Mouse (Mus musculus) liver, postnatal 0 days (tissue): Measurements from ENCODE around the gene Trpm4. TPM values are rescaled to one million over a fixed set of nuclear protein-coding genes. Genes with fewer than 3 reads are reported as not detected.

Experiments
- ATAC-seq: fragments of 200-750 bp; cut with Nextera tagmentation; 2 replicates; pipeline ENCODE4 v1.8.0; 2017; ENCODE audit warnings: mild to moderate bottlenecking, moderate library complexity
- DNase-seq: peaks from one replicate; pipeline ENCODE4 v3.0.0-alpha.2; 2016
- H3K27ac ChIP-seq: fragments of 300-500 bp; sonication (generic); 2 replicates; pipeline ENCODE4 v1.5.1; 2014; ENCODE audit warnings: antibody characterized with exemption, moderate library complexity, mild to moderate bottlenecking, low read depth
- H3K27me3 ChIP-seq: fragments of 300-500 bp; sonication (generic); 2 replicates; pipeline ENCODE4 v1.6.1; 2014; ENCODE audit warnings: low read length, control low read depth, mixed read lengths; ENCODE audit not compliant: insufficient read depth
- H3K36me3 ChIP-seq: fragments of 300-500 bp; sonication (generic); replicated peaks from 2 replicates; pipeline ENCODE4 v1.6.1; 2014; ENCODE audit warnings: mild to moderate bottlenecking, control low read depth, low read length, moderate library complexity, mixed read lengths; ENCODE audit not compliant: insufficient read depth
- H3K4me1 ChIP-seq: fragments of 300-500 bp; sonication (generic); 2 replicates; pipeline ENCODE4 v1.6.1; 2014; ENCODE audit warnings: antibody characterized with exemption, mild to moderate bottlenecking, control low read depth; ENCODE audit not compliant: insufficient read depth
- H3K4me2 ChIP-seq: fragments of 300-500 bp; sonication (generic); 2 replicates; pipeline ENCODE4 v1.6.1; 2014; ENCODE audit warnings: low read depth, mild to moderate bottlenecking, low read length, moderate library complexity, mixed read lengths
- H3K4me3 ChIP-seq: fragments of 300-500 bp; sonication (generic); 2 replicates; pipeline ENCODE4 v1.5.1; 2014; ENCODE audit warnings: low read depth, low read length
- H3K9ac ChIP-seq: fragments of 300-500 bp; sonication (generic); replicated peaks from 2 replicates; pipeline ENCODE4 v1.6.1; 2014; ENCODE audit warnings: mild to moderate bottlenecking, moderate library complexity
- H3K9me3 ChIP-seq: fragments of 300-500 bp; sonication (generic); 2 replicates; pipeline ENCODE4 v1.6.1; 2016; ENCODE audit warnings: mild to moderate bottlenecking, control low read depth, low read length, mixed read lengths
- CTCF ChIP-seq: sonication (generic); IDR thresholded peaks from 2 replicates; pipeline ENCODE4 v1.5.1; 2016; ENCODE audit warnings: antibody characterized with exemption, low read depth
- EP300 ChIP-seq: IDR thresholded peaks from 2 replicates; pipeline ENCODE4 v1.6.1; 2016; ENCODE audit warnings: antibody characterized with exemption, low read depth, mild to moderate bottlenecking
- WGBS: fragments of 180-500 bp; shearing (Covaris S2); extraction: QIAGEN DNeasy Blood & Tissue Kit; methylation state at CpG from one replicate; pipeline ENCODE4 v1.1.7; 2014; ENCODE audit not compliant: insufficient replicate concordance; 5-methylcytosine and 5-hydroxymethylcytosine counted together
- polyA plus RNA-seq: library from polyadenylated mRNA; unstranded; fragments of >200 nt; fragmentation: Nextera tagmentation; extraction: Ambion mirVana; gene quantifications from 2 replicates; pipeline ENCODE4 v1.2.1, GENCODE M21; 2015

Trpm4 gene
- polyA plus RNA-seq, 1 experiment from 2014 or later = 6.9 TPM

DNA sequence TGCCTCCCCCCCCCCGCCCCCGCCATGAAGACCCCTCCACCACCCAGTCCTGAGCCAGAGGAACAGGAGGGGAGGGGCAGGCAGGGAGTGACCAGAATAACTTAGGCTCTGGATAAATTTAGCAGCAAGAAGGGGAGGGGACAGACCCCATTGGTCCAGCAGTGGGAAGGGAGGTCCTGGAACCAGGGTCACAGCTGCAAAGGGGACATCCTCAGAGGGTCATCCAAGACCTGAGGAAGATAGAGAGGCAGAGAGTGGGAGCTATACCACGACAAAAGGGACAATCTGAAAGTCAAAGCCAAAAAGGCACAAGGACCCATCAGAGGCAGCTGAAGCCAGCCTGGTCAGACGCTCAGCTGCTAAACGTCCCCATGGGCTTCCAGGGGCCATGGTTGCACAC lies 1.5 kb upstream of the Trpm4 start, which contains the start of gene Hrc:
Gene Hrc (plus strand): TSS at position 235 of the 400 bp plus-strand sequence.
- no peak within 1 kb of the TSS for H3K27ac ChIP-seq
- peaks cover 34% of the 10 kb centered on the region; the same call in 1 of the 2 replicates for H3K27me3 ChIP-seq
- ATAC-seq (no peak), DNase-seq (no peak)
- no peak within 1 kb of the TSS for H3K4me2 ChIP-seq
- H3K9me3 ChIP-seq = no peaks in the 10 kb centered on the region
- no peaks in the 10 kb centered on the region for H3K36me3 ChIP-seq
- TF ChIP-seq EP300 = no peak
- no peak for TF ChIP-seq CTCF
- no peak within 1 kb of the TSS for H3K4me3 ChIP-seq
- 32% methylated on average over 5 of the region's 5 CpGs for WGBS
- no peak within 1 kb of the TSS for H3K9ac ChIP-seq
- H3K4me1 ChIP-seq = peaks cover 38% of the 10 kb centered on the region

DNA sequence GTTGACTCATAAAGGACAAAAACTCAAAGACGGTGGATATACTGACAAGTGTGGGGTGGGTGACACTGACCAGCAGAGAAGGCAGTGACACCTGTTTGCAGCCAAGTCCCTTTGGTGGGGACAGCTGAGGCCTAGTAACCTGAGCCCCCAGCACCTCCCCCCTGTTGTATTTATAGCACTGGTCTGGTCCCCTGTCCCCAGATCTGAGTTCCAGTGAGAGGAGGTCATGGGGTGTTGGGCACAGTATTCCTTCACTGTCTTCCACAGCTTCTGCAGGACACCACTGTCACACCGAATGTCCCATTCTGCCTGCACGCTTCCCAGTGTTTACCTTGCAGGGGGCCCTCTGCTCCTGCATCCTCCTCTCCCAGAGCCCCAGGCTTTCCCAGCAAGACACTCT lies 1.0 kb upstream of the Trpm4 start:
- peaks cover 32% of the 10 kb centered on the region; the same call in 1 of the 2 replicates for H3K27me3 ChIP-seq
- WGBS = 55% methylated on average over 3 of the region's 3 CpGs
- no peaks in the 10 kb centered on the region for H3K9me3 ChIP-seq
- H3K36me3 ChIP-seq = no peaks in the 10 kb centered on the region
- TF ChIP-seq EP300 (no peak), CTCF (no peak)
- no peak overlapping the region for H3K4me3 ChIP-seq
- H3K27ac ChIP-seq = no peak overlapping the region
- no peak overlapping the region for H3K9ac ChIP-seq
- H3K4me2 ChIP-seq = no peak overlapping the region
- H3K4me1 ChIP-seq = peaks cover 33% of the 10 kb centered on the region
- no peak for ATAC-seq
- DNase-seq = no peak

DNA sequence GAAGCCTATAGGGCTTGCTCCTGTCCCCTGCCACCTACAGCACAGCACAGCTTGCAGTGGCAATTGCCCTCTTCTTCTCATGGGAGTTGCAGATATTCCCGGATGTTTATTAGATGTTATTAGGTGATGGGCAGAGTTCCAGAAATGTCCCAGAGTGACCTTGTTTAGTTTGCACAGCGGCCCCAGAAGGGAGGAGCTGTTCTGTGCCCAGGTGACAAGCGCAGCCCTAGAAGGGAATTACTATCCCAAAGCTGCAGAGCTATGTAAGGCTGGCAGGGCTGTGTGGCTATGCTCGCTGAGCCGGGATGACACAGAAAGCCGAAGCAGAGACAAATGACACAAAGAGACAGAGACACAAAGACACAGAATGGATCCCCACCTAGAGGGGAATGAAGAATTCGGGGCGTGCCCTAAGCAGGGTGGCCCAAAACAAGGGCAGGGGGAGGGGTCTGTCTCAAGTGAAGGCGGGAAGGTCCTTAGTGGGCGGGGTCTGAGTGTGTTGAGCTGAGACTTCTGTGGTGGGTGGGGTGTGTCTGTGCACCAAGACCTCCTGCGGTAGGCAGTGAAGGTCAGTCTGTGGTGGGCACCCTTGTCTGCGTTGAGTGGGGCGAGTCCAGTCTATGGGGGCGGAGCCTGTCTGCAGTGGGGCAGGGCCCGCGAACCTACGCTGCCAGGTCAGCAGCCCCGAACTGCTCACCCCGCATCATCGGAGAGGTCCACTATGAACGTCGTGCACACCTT lies 725 bp downstream of the Trpm4 start:
- H3K4me2 ChIP-seq = peak overlapping the region; percentile 79
- DNase-seq = peak; percentile 44
- peaks cover 16% of the 10 kb centered on the region; the same call in 1 of the 2 replicates for H3K27me3 ChIP-seq
- peaks cover 17% of the 10 kb centered on the region for H3K4me1 ChIP-seq
- H3K27ac ChIP-seq = 0 out of 2 replicates have a peak overlapping the region, but pooled peaks have one; percentile 9
- no peaks in the 10 kb centered on the region for H3K36me3 ChIP-seq
- 6% methylated on average over 22 of the region's 22 CpGs for WGBS
- TF ChIP-seq EP300 (no peak), CTCF (no peak)
- H3K4me3 ChIP-seq = peak overlapping the region; percentile 58
- ATAC-seq = peak; percentile 76
- peak overlapping the region; percentile 63 for H3K9ac ChIP-seq
- H3K9me3 ChIP-seq = no peaks in the 10 kb centered on the region

DNA sequence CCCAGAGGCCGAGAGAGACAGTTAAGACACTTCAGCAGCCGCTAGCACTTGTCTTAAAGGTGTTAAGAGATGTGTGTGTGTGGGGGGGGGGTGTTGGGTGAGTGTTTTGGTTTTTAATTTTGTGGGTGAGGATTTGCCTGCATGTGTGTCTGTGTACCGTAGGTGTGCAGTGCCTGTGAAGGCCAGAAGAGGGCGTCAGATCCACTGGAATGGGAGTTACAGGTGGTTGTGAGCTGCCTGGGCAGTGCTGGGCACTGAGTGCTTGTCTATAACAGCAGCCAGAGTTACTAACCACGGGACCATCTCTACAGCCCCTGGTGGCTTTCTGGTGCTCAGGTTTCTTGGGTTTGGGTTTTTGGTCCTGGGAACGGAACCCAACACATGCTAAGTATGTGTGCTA lies 2.1 kb downstream of the Trpm4 start:
- DNase-seq (no peak), ATAC-seq (no peak)
- Histone ChIP-seq H3K4me2 (no peak overlapping the region), H3K9ac (no peak overlapping the region), H3K27me3 (peaks cover 9% of the 10 kb centered on the region; the same call in 1 of the 2 replicates), H3K4me1 (peaks cover 16% of the 10 kb centered on the region), H3K9me3 (no peaks in the 10 kb centered on the region), H3K27ac (no peak overlapping the region), H3K36me3 (no peaks in the 10 kb centered on the region), H3K4me3 (no peak overlapping the region)
- TF ChIP-seq EP300 = no peak
- TF ChIP-seq CTCF = peak; percentile 31
- 80% methylated on average over 6 of the region's 6 CpGs for WGBS

DNA sequence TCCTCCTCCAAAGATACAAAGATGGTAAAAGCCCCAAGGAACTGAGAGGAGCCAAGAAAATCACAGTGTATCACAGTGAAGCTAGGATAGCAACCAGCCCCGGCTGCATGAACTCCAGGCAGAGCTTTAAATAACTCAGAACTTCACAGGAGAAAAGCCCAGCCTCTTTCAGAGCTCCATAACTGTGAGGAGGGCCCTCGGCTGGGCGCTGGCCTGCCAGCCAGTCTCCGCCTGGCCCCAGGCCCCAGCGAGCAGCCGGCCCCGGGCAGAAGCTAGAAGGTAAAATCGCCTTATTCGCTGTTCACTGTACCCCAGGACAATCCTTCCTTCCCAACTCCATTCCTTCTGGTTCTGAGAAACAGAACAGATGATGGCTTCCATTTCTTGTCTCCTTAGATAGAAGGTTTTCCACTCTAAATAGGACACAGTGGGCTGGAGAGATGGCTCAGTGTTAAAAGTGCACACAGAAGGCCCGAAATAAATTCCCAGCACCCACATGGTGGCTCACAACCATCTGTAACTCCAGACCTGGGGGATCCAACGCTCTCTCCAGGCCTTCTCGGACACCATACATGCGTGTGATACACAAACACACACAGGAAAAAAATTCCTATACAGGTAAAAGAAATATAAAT lies 4.6 kb downstream of the Trpm4 start:
- DNase-seq (no peak), ATAC-seq (no peak)
- Histone ChIP-seq H3K9ac (no peak overlapping the region), H3K27ac (no peak overlapping the region), H3K27me3 (no peaks in the 10 kb centered on the region), H3K4me2 (no peak overlapping the region), H3K36me3 (no peaks in the 10 kb centered on the region), H3K4me3 (no peak overlapping the region), H3K9me3 (no peaks in the 10 kb centered on the region), H3K4me1 (peaks cover 14% of the 10 kb centered on the region)
- 80% methylated on average over 13 of the region's 13 CpGs for WGBS
- TF ChIP-seq EP300 = no peak
- no peak for TF ChIP-seq CTCF

DNA sequence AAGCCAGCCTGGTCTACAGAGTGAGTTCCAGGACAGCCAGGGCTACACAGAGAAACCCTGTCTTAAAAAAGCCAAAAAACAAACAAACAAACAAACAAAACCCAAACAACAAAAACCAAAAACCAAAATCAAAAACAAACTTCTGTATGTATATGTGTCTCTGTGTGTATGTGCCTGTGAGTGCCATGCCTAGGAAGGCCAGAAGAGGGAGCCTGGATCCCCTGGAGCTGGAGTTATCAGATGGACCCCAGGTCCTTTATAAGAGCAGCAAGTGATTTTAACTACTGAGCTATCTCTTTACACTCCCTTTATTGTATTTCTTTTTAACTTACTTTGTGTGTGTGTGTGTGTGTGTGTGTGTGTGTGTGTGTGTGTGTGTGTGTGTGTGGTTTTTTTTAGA lies 7.8 kb downstream of the Trpm4 start:
- ATAC-seq (no peak), DNase-seq (no peak)
- H3K9ac ChIP-seq = no peak overlapping the region
- no peaks in the 10 kb centered on the region for H3K36me3 ChIP-seq
- no peaks in the 10 kb centered on the region for H3K4me1 ChIP-seq
- H3K9me3 ChIP-seq = no peaks in the 10 kb centered on the region
- H3K27me3 ChIP-seq = no peaks in the 10 kb centered on the region
- no peak overlapping the region for H3K27ac ChIP-seq
- no peak overlapping the region for H3K4me2 ChIP-seq
- TF ChIP-seq CTCF (no peak), EP300 (no peak)
- no peak overlapping the region for H3K4me3 ChIP-seq
